Mouse (Mus musculus) spleen, adult 2 months (tissue): ENCODE measurements around the gene Plcb4. TPM values are rescaled to one million over a fixed set of nuclear protein-coding genes. Genes with fewer than 3 reads are reported as not detected.

Experiments used
- DNase-seq, 2 experiments: peaks; one replicate each; pipeline versions ENCODE4 v3.0.0 to v3.0.0-alpha.2; 2012 to 2021; ENCODE audit warnings: low spot score in 2 of 2, low read depth in 1 of 2
- H3K27ac ChIP-seq: fragments of 200-500 bp; 2 replicates; pipeline ENCODE4 v1.5.1; 2012; ENCODE audit warnings: low read length, inconsistent platforms; ENCODE audit not compliant: insufficient read depth
- H3K27me3 ChIP-seq: fragments of 200-500 bp; 2 replicates; pipeline ENCODE4 v1.6.1; 2012; ENCODE audit warnings: mild to moderate bottlenecking, moderate library complexity, low read length, inconsistent platforms; ENCODE audit not compliant: control insufficient read depth, insufficient read depth
- H3K36me3 ChIP-seq: fragments of 200-500 bp; 2 replicates; pipeline ENCODE4 v1.6.1; 2012; ENCODE audit warnings: mild to moderate bottlenecking, low read length, inconsistent platforms; ENCODE audit not compliant: control insufficient read depth, insufficient read depth
- H3K4me1 ChIP-seq: fragments of 200-500 bp; 2 replicates; pipeline ENCODE4 v1.6.1; 2011; ENCODE audit warnings: inconsistent platforms; ENCODE audit not compliant: control insufficient read depth, insufficient read depth, insufficient read length
- H3K4me3 ChIP-seq: fragments of 200-500 bp; 2 replicates; pipeline ENCODE4 v1.5.1; 2011; ENCODE audit warnings: mild to moderate bottlenecking, inconsistent platforms; ENCODE audit not compliant: insufficient read depth, insufficient read length; ENCODE audit errors: extremely low read depth
- CTCF ChIP-seq: fragments of 200-500 bp; IDR thresholded peaks from 2 replicates; pipeline ENCODE4 v1.5.1; 2011; ENCODE audit warnings: mild to moderate bottlenecking, inconsistent platforms; ENCODE audit not compliant: insufficient read depth, insufficient read length, insufficient replicate concordance; ENCODE audit errors: extremely low read depth
- POLR2A ChIP-seq: fragments of 200-500 bp; IDR thresholded peaks from 2 replicates; pipeline ENCODE4 v1.6.1; 2011; ENCODE audit warnings: low read depth, low read length, inconsistent platforms
- WGBS: fragments of 180-500 bp; shearing (Covaris S2); methylation state at CpG from one replicate; pipeline ENCODE4 v1.1.7; 2018; 5-methylcytosine and 5-hydroxymethylcytosine counted together
- polyA plus RNA-seq: library from polyadenylated mRNA; depleted of rRNA; stranded (reverse); fragments of >200 nt; gene quantifications from 2 replicates; pipeline ENCODE4 v1.2.3, GENCODE M21; 2012

Gene Plcb4
- polyA plus RNA-seq, 1 experiment: 2.4 TPM

DNA sequence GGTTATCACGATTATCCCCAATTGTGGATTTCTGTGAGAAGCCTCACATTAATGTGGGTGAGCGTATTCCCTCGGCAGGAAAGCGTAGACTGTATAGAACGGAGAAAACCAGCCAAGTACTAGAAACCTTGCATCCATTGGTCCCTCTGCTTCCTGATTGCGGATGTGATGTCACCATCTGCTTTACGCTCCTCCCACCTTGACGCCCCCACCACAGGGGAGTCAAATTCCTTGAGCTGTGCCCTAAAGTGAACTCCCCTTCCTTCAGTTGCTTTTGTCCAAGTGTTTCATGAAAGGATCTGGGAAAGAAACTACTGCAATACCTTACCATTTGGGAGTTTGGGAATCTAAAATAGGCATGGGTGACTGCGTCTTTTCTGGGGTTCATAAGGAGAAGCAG, 111.4 kb downstream of the Plcb4 start:
- 91% methylated on average over 9 of the region's 9 CpGs for WGBS
- Histone ChIP-seq H3K4me1 (no peaks in the 10 kb centered on the region), H3K4me3 (no peak overlapping the region), H3K36me3 (no peaks in the 10 kb centered on the region), H3K27ac (no peak overlapping the region), H3K27me3 (no peaks in the 10 kb centered on the region)
- TF ChIP-seq CTCF: no peak
- no peak for TF ChIP-seq POLR2A
- no peak for DNase-seq

DNA sequence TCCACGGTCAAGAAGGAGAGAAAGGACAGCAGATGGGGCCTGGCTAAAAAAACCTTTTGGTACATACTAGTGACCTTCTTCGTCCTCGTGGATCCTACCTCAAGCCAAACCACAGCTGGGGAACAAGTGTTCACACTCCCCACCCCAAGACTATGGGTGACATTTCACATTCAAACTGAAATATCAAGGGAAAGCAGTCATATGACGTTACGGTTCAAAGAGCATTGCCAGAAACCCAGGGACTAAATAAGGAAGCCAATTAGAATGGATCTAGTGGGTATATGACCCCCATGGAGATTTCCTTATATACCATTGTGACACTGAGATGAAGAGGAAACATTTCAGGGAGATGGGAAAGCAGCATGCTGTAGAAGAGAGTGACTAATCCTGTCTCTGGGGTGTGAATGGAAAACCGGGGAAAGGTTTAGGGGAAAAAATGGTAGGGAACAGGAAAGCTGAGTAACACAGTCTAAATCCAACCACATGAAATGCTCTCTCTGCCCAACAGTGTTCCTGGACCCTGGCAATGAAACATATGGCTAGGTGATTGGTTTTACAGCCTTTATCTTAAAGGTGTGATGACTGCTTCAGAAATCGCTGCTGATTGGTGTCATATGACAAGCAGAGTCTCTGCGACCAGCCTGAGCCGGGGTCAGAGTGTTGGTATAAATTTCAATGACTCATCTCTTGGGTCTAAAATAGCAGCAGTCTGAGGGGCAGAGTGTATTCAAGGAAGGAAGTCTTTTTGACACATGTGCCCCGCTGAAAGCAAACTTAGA, 114.6 kb downstream of the Plcb4 start:
- DNase-seq: no peak
- Histone ChIP-seq H3K4me1 (no peaks in the 10 kb centered on the region), H3K27me3 (no peaks in the 10 kb centered on the region), H3K4me3 (no peak overlapping the region), H3K27ac (no peak overlapping the region), H3K36me3 (no peaks in the 10 kb centered on the region)
- TF ChIP-seq POLR2A (no peak), CTCF (no peak)
- WGBS: 49% methylated on average over 10 of the region's 10 CpGs

DNA sequence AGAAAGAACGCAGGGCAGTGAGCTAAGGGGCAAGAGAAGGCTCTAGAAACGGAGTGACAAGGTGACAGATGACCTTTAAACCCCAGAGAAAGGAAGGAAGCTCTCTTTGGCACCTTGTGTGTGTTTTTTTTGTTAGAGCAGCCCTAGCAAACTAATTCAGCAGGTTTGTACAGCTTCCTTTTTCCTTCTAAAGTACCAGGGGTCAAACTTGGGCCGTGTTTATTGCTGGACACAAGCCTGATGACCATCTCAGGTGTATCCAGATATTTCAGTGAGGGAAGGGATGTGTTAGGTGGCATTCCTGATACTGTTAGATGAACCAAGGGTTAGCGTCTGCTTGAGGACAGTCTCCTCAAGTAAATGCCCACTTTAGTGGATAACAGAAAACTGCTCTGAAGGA, 116.2 kb downstream of the Plcb4 start:
- Histone ChIP-seq H3K4me3 (no peak overlapping the region), H3K4me1 (no peaks in the 10 kb centered on the region), H3K27me3 (no peaks in the 10 kb centered on the region), H3K36me3 (no peaks in the 10 kb centered on the region), H3K27ac (no peak overlapping the region)
- TF ChIP-seq POLR2A (no peak), CTCF (no peak)
- WGBS: 50% methylated on average over 4 of the region's 4 CpGs
- DNase-seq: no peak

DNA sequence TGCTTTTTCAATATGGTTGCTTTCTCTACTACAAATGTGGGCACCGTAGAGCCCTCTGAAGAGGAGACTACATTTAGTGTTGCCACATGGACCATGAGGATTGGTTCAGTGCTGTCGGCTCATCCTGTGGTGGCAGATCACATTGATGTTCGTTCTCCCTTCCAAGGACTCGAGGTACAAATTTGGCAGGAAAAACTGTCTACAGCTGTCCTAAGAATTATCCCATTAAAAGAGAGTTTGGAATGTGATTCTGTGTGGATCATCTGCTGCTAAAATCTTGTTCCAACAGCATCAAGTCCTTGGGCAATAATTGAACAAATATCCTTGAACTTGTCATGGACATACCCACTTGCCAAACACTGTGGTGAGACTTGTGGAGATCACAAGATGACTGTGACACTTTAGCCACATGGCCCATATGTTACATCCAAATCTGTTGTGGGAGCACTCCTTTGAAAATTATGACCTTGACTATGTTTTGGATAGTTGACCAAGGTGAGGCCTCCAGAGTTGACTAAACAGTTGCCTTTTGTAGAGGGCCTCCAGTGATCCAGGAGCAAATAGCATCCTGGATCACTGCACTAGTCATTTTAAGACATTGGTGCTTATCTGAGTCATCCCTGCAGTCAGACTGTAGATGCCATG, 117.4 kb downstream of the Plcb4 start:
- H3K4me3 ChIP-seq: no peak overlapping the region
- H3K27ac ChIP-seq: no peak overlapping the region
- H3K27me3 ChIP-seq: no peaks in the 10 kb centered on the region
- H3K36me3 ChIP-seq: no peaks in the 10 kb centered on the region
- no peak for DNase-seq
- TF ChIP-seq POLR2A (no peak), CTCF (no peak)
- WGBS: 87% methylated on average over 4 of the region's 4 CpGs
- H3K4me1 ChIP-seq: no peaks in the 10 kb centered on the region

DNA sequence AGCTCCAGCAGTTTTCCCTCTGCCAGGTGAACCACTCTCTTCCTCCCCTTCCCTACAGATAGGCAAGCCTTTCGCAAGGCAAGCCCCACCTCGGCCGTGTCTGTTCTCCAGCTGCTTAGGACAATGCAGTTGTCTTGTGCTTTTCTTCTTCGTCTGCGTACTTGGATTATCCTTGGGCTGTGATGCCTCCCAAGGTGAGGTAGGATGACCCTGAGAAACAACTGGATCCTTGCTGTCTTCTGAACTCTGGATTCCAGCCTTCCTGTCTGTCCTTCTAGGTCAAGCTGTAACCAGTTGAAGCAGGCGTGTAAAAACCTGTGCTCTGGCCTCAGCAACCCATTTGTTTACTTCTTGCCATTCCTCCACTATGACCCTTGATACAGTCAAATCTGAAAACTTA, 122.6 kb downstream of the Plcb4 start:
- no peak overlapping the region for H3K27ac ChIP-seq
- no peaks in the 10 kb centered on the region for H3K36me3 ChIP-seq
- no peak for TF ChIP-seq POLR2A
- no peak for TF ChIP-seq CTCF
- H3K4me1 ChIP-seq: no peaks in the 10 kb centered on the region
- no peaks in the 10 kb centered on the region for H3K27me3 ChIP-seq
- 85% methylated on average over 6 of the region's 6 CpGs for WGBS
- H3K4me3 ChIP-seq: no peak overlapping the region
- DNase-seq: no peak

DNA sequence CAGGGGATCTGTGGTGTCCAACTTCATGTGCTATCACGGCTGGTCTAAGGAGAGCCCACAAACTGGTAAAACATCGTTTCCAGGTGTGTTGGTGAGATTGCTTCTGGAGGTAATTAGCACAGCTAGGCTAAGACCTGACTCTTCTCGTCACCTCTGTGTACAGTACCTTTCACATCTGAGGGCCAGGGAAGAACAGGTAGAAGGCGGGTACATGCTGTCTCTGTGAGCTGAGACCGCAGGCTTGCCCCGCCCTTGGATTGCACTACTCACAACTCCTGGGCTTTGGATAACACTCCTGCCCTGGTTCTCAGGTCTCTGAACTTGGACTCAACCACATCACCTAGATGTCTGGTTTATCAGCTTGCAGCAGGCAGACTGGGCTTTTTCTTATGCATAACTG, 128.6 kb downstream of the Plcb4 start:
- TF ChIP-seq POLR2A: no peak
- no peak for TF ChIP-seq CTCF
- H3K27ac ChIP-seq: no peak overlapping the region
- H3K27me3 ChIP-seq: no peaks in the 10 kb centered on the region
- WGBS: 91% methylated on average over 6 of the region's 6 CpGs
- no peak overlapping the region for H3K4me3 ChIP-seq
- DNase-seq: no peak
- H3K4me1 ChIP-seq: no peaks in the 10 kb centered on the region
- H3K36me3 ChIP-seq: no peaks in the 10 kb centered on the region

DNA sequence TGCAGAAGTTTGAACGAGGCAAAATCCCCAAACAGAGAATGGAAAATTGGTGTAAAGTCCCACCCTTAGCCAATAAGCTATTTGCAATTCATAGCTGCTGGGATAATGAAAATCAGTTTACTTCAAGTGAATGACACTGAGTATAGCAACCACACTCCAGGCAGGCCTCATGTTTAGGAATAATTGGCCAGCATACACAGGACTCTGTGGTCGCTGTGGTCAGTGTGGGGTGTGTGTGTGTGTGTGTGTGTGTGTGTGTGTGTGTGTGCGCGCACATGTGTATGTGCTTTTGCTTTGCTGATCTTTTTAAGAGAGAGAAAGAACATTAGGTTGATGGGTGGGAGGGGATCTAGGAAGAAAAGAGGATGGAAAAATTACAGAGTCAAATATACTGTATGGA, 134.1 kb downstream of the Plcb4 start:
- Histone ChIP-seq H3K36me3 (no peaks in the 10 kb centered on the region), H3K4me3 (no peak overlapping the region), H3K27ac (no peak overlapping the region), H3K4me1 (peaks cover 9% of the 10 kb centered on the region; the same call in 1 of the 2 replicates), H3K27me3 (no peaks in the 10 kb centered on the region)
- no peak for DNase-seq
- 86% methylated on average over 4 of the region's 4 CpGs for WGBS
- TF ChIP-seq CTCF (no peak), POLR2A (no peak)
